Mouse (Mus musculus) bone marrow, adult 2 months (tissue): Measurements from ENCODE around the gene Tbp. TPM values are rescaled to one million over a fixed set of nuclear protein-coding genes. Genes with fewer than 3 reads are reported as not detected.
"Not testable (repeated sequence)": the region's sequence is repeated elsewhere in the genome, so short reads cannot be mapped to it uniquely, and the experiment has no call there.

Experiments used
- H3K27ac ChIP-seq: fragments of 200-500 bp; 2 replicates; pipeline ENCODE4 v1.5.1; 2012; ENCODE audit warnings: low read depth, mild to moderate bottlenecking, control low read depth, inconsistent platforms, low read length; ENCODE audit not compliant: control insufficient read depth, poor library complexity, insufficient read depth
- H3K4me1 ChIP-seq: fragments of 200-500 bp; 2 replicates; pipeline ENCODE4 v1.6.1; 2011; ENCODE audit warnings: low read length; ENCODE audit not compliant: control insufficient read depth, insufficient read depth
- H3K4me3 ChIP-seq: fragments of 200-500 bp; replicated peaks from 2 replicates; pipeline ENCODE3; 2011; ENCODE audit warnings: mild to moderate bottlenecking, low read depth, low read length, control low read depth; ENCODE audit not compliant: control insufficient read depth
- CTCF ChIP-seq: fragments of 200-500 bp; IDR thresholded peaks from 2 replicates; pipeline ENCODE4 v1.5.1; 2011; ENCODE audit warnings: low read length, control low read depth; ENCODE audit not compliant: control insufficient read depth, insufficient read depth
- POLR2A ChIP-seq: fragments of 200-500 bp; IDR thresholded peaks from 2 replicates; pipeline ENCODE4 v1.6.1; 2011; ENCODE audit warnings: low read depth, mild to moderate bottlenecking, control low read depth, low read length, borderline replicate concordance; ENCODE audit not compliant: control insufficient read depth
- WGBS: fragments of 180-500 bp; shearing (Covaris S2); methylation state at CpG from one replicate; pipeline ENCODE4 v1.1.7; 2018; 5-methylcytosine and 5-hydroxymethylcytosine counted together
- polyA plus RNA-seq: library from polyadenylated mRNA; stranded (reverse); fragments of >200 nt; gene quantifications from 2 replicates; pipeline ENCODE4 v1.2.4, GENCODE M21; 2011; ENCODE audit warnings: low replicate concordance; ENCODE audit not compliant: missing spikeins, insufficient read depth, insufficient read length

The Tbp gene
- polyA plus RNA-seq, 1 experiment = 15.6 TPM

DNA sequence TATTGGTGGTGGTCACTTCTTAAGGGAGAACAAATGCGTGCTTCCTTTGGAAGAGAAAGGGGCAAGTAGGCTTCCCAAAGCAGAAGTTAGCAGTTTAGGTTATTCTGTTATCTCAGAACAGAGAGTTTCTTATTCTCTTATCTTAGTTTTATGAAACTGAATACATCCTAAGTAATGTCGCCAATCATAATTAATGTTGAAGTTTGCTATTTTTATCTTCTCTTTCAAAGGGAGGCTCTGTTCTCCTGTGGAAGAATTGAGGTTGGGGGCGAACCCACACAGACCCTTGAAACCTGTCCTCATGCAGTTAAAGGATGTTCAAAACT, 28.1 kb downstream of the Tbp start:
- peak overlapping the region; percentile 10 for H3K4me3 ChIP-seq
- H3K4me1 ChIP-seq = peaks cover 1% of the 10 kb centered on the region; the same call in 1 of the 2 replicates
- H3K27ac ChIP-seq = no peak overlapping the region
- 20% methylated on average over 3 of the region's 3 CpGs for WGBS
- TF ChIP-seq CTCF (no peak), POLR2A (no peak)

DNA sequence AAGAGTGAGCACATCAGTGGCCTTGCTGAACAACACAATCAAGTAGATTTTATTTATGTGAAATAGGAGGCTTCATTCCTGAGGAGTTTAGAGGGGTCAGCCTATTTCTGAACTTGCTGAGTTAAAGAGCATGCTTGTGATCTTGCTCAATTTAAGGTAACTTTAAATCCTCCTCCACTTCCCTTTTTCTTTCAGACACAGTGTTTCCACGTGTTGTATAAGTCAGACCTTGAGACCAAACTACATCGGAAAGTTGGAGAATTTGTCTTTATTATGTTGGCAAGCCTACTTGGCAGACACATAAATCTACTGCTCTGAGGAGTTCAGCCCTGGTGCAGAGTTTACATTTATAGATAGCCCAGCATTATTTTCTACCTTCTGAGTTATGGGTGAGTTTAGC, 29.2 kb downstream of the Tbp start:
- H3K4me3 ChIP-seq = no peak overlapping the region
- TF ChIP-seq CTCF (no peak), POLR2A (no peak)
- WGBS = 9% methylated on average over 2 of the region's 2 CpGs

DNA sequence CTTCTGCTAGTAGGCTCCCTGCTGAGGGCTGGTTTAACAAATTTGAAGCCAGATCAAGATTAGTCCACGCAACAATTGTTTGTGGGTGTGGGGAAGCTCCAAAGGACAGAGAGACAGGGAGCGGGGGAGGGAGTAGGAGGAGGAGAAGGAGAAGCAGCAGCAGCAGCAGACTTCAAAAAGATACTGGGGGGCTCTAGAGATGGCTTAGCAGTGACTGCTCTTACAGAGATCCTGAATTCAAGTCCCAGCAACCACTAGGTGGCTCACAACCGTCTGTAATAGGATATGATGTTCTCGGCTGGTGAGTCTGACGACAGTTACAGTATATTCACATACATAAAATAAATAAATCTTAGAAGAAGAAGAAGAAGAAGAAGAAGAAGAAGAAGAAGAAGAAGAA, 30.5 kb downstream of the Tbp start:
- WGBS = 30% methylated on average over 5 of the region's 5 CpGs
- TF ChIP-seq POLR2A (no peak), CTCF (0 out of 2 replicates have a peak, but pooled peaks have one; percentile 17)

More for the DNA sequence above, 29.2 kb downstream of the Tbp start:
- Histone ChIP-seq H3K4me1 (peaks cover 1% of the 10 kb centered on the region; the same call in 1 of the 2 replicates), H3K27ac (no peak overlapping the region)

DNA sequence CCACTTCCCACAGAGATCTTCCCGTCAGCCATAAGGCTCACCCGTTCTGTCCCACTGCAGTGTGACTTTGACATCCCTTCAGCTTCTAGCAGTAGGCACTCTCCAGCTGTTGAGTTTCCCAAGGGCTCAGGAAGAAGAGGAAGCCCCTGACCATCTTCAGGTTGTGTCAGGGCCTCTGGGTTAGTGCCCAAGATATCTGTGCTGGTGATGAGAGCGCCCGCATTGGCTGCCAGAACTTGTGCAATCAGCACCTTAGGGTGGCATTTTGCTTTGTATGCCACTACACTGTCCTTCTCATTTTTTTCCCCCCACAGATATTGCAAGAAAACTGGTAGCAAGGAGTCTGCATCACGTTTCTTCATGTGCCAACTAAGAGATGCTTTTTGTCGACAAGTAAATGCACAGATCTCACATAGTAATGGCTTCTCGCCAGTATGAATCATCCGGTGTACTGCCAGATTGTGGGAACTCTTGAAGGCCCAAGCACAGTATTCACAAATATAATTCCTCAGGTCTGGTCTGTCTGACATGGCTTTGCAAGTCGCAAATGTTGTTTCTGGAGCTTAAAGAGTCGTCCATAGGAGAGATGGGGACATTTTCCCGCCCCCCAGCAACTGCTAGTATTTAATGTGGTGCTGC, 35.6 kb downstream of the Tbp start:
- H3K27ac ChIP-seq = no peak overlapping the region
- WGBS = 45% methylated on average over 11 of the region's 11 CpGs
- H3K4me1 ChIP-seq = no peaks in the 10 kb centered on the region; the same call in 1 of the 2 replicates
- TF ChIP-seq POLR2A (no peak), CTCF (no peak)
- no peak overlapping the region for H3K4me3 ChIP-seq

More for the DNA sequence above, 30.5 kb downstream of the Tbp start:
- H3K4me3 ChIP-seq = no peak overlapping the region
- peaks cover 1% of the 10 kb centered on the region; the same call in 1 of the 2 replicates for H3K4me1 ChIP-seq
- H3K27ac ChIP-seq = no peak overlapping the region

DNA sequence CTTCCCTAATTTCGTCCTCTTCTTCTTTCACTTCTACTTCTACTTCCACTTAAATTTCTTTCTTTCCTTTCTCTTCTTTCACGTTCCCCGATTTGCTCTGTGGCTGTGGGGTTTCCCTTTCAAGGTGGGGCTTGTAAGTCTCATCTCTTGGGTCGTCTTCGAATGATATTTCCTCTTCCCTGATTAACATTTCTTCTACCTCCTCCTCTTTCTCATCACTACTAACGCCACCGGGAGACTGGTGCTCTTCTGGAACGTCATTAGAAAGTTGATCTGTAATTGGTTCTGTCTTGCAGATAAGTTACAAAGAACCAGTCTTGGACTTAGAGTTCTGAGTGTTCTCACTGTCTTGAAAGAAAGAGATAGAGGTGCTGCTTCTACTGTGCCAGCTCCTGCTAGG, 36.3 kb downstream of the Tbp start:
- H3K4me3 ChIP-seq = no peak overlapping the region
- 3% methylated on average over 8 of the region's 8 CpGs for WGBS
- H3K4me1 ChIP-seq = no peaks in the 10 kb centered on the region; the same call in 1 of the 2 replicates
- H3K27ac ChIP-seq = no peak overlapping the region
- no peak for TF ChIP-seq POLR2A
- no peak for TF ChIP-seq CTCF

DNA sequence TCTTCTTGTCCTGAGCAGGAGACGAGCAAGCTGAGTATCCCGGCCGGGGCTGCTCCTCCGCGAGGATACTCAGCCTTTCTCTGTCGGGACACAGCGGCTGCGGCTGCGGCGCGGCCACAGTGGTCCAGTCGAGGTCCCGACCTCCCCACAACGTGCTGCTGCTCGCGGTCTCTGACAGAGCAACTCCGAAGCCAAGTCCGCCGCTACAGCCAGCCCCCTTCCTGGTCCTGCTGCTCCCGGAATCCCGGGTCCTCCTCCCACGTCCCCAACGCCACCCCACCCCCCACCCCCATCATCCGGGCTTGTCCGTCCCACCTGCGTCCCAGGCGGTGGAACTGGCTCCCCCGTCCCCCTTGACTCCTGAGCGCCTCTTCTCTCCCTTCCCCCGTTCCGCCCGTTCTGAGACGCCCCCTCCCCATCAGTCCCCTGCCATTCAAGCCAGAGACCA, 36.8 kb downstream of the Tbp start:
- Histone ChIP-seq H3K4me1 (no peaks in the 10 kb centered on the region; the same call in 1 of the 2 replicates), H3K4me3 (peak overlapping the region; percentile 27), H3K27ac (no peak overlapping the region)
- TF ChIP-seq CTCF (no peak), POLR2A (no peak)
- WGBS = 4% methylated on average over 33 of the region's 33 CpGs

DNA sequence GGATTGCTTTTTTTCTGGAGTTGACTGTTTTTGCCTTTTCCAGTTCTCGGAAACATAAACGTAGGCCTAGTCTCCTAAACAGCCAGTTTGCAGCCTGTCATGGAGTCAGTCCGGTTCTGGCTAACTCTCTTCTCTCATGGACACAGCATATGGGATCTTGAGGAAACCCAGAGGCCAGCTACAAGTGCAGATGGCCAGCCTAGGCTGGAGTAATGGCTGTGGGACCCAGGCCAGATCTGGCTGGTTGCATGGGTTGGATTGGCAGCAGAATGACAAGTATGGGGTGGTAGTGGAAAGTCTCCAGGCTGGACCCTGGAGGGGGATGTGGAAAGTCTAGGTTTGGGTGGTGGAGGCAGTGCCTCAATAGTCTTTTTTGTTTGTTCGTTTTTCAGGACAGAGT, 40.6 kb downstream of the Tbp start:
- no peak overlapping the region for H3K27ac ChIP-seq
- TF ChIP-seq POLR2A = no peak
- TF ChIP-seq CTCF = no peak
- H3K4me1 ChIP-seq = no peaks in the 10 kb centered on the region
- no peak overlapping the region for H3K4me3 ChIP-seq
- WGBS = 68% methylated on average over 4 of the region's 4 CpGs

DNA sequence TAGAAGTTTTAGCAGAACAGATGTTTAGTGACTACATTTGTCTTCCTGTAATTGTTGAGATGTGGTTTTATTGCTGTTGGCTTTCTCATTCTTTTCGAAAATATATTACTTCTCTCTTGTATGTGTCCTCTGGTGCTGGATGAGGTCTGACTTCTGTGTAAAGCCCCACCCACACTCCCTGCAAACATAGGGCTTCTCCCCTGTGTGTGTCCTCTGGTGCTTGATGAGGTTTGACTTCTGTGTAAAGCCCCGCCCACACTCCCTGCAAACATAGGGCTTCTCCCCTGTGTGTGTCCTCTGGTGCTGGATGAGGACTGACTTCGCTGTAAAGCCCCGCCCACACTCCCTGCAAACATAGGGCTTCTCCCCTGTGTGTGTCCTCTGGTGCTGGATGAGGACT, 44.2 kb downstream of the Tbp start:
- not testable (repeated sequence) for H3K4me1 ChIP-seq, H3K4me3 ChIP-seq, H3K27ac ChIP-seq
- 79% methylated on average over 4 of the region's 4 CpGs for WGBS

DNA sequence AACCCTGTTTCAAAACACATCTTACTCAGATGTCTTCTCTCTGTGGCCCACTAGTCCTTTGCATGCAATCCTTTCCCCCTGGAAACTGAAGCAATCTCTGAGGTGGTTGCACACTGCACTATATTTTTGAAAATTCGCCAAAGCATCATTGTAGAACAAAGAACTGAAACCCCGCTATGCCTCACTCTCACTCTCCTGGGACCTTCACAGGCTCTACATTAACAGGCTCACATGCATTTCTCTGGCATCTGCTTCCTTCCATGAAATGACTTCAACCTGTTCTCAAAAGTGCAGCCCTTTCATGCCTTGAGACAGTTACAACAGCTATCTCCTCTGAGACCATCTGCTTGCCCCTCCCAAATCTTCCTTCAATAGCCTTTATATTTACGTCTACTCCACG, 46.8 kb downstream of the Tbp start:
- 69% methylated on average over 4 of the region's 4 CpGs for WGBS
- Histone ChIP-seq H3K4me3 (no peak overlapping the region), H3K4me1 (no peaks in the 10 kb centered on the region), H3K27ac (no peak overlapping the region)
- no peak for TF ChIP-seq POLR2A
- TF ChIP-seq CTCF = no peak
